Mouse (Mus musculus) forebrain, embryonic 14.5 days (tissue): ENCODE data around the gene Tmco3. TPM values are rescaled to one million over a fixed set of nuclear protein-coding genes. Genes with fewer than 3 reads are reported as not detected.
A peak's percentile ranks its signal among the peaks of the same experiment; 100 is the strongest.
"Not testable (repeated sequence)": the region's sequence is repeated elsewhere in the genome, so short reads cannot be mapped to it uniquely, and the experiment has no call there.

Experiments
- ATAC-seq: fragments of 200-750 bp; cut with Nextera tagmentation; 2 replicates; pipeline ENCODE4 v1.8.0; 2017; ENCODE audit warnings: mild to moderate bottlenecking, moderate library complexity
- DNase-seq: peaks from one replicate; pipeline ENCODE4 v3.0.0-alpha.2; 2015; ENCODE audit warnings: low spot score
- H3K27ac ChIP-seq: fragments of 300-500 bp; sonication (generic); 2 replicates; pipeline ENCODE4 v1.5.1; 2014; ENCODE audit warnings: low read depth, mild to moderate bottlenecking, control low read depth, low read length, moderate library complexity
- H3K27me3 ChIP-seq: fragments of 300-500 bp; sonication (generic); replicated peaks from 2 replicates; pipeline ENCODE4 v1.6.1; 2014; ENCODE audit warnings: low read length, control low read depth, mixed read lengths; ENCODE audit not compliant: control insufficient read depth, insufficient read depth
- H3K36me3 ChIP-seq: fragments of 300-500 bp; sonication (generic); 2 replicates; pipeline ENCODE4 v1.6.1; 2014; ENCODE audit warnings: low read length, control low read depth; ENCODE audit not compliant: control insufficient read depth, insufficient read depth
- H3K4me1 ChIP-seq: fragments of 300-500 bp; sonication (generic); 2 replicates; pipeline ENCODE4 v1.6.1; 2014; ENCODE audit warnings: antibody characterized with exemption, low read length, control low read depth; ENCODE audit not compliant: control insufficient read depth, insufficient read depth
- H3K4me2 ChIP-seq: fragments of 300-500 bp; sonication (generic); 2 replicates; pipeline ENCODE4 v1.6.1; 2014; ENCODE audit warnings: mild to moderate bottlenecking, control low read depth, low read length
- H3K4me3 ChIP-seq: fragments of 300-500 bp; sonication (generic); 2 replicates; pipeline ENCODE4 v1.5.1; 2014; ENCODE audit warnings: low read depth, low read length, control low read depth
- H3K9ac ChIP-seq: fragments of 300-500 bp; sonication (generic); 2 replicates; pipeline ENCODE4 v1.6.1; 2014; ENCODE audit warnings: mild to moderate bottlenecking, low read length, control low read depth, moderate library complexity
- H3K9me3 ChIP-seq: fragments of 300-500 bp; sonication (generic); replicated peaks from 2 replicates; pipeline ENCODE4 v1.6.1; 2016; ENCODE audit warnings: low read length, control low read depth, mixed read lengths; ENCODE audit not compliant: control insufficient read depth
- WGBS: fragments of 180-500 bp; shearing (Covaris S2); extraction: QIAGEN DNeasy Blood & Tissue Kit; methylation state at CpG from one replicate; pipeline ENCODE4 v1.1.7; 2014; 5-methylcytosine and 5-hydroxymethylcytosine counted together
- polyA plus RNA-seq: library from polyadenylated mRNA; unstranded; fragments of >200 nt; fragmentation: Nextera tagmentation; extraction: Ambion mirVana; gene quantifications from 2 replicates; pipeline ENCODE4 v1.2.1, GENCODE M21; 2014

Tmco3 gene
- polyA plus RNA-seq, 1 experiment from 2014 or later = 30.7 TPM

GRCm38 (mm10) chr8:13334671-13335070 lies 46.7 kb downstream of the Tmco3 start:
- Histone ChIP-seq H3K9me3 (no peaks in the 10 kb centered on the region), H3K4me1 (no peaks in the 10 kb centered on the region), H3K36me3 (no peaks in the 10 kb centered on the region), H3K9ac (no peak overlapping the region), H3K27me3 (no peaks in the 10 kb centered on the region), H3K4me2 (no peak overlapping the region), H3K27ac (no peak overlapping the region), H3K4me3 (no peak overlapping the region)
- 45% methylated on average over 1 of the region's 1 CpGs for WGBS
- DNase-seq = no peak
- no peak for ATAC-seq

GRCm38 (mm10) chr8:13337245-13337644 lies 49.3 kb downstream of the Tmco3 start:
- 95% methylated on average over 6 of the region's 6 CpGs for WGBS
- Histone ChIP-seq H3K4me1 (peaks cover 12% of the 10 kb centered on the region), H3K36me3 (peaks cover 23% of the 10 kb centered on the region)
- not testable (repeated sequence) for ATAC-seq, H3K4me2 ChIP-seq, H3K27me3 ChIP-seq, H3K9ac ChIP-seq, H3K9me3 ChIP-seq, H3K27ac ChIP-seq, DNase-seq, H3K4me3 ChIP-seq

- H3K4me2 ChIP-seq = peak overlapping the region; percentile 77
- H3K4me1 ChIP-seq = peaks cover 12% of the 10 kb centered on the region
- no peaks in the 10 kb centered on the region for H3K27me3 ChIP-seq
- WGBS = 81% methylated on average over 3 of the region's 3 CpGs
- no peak overlapping the region for H3K27ac ChIP-seq
- DNase-seq = no peak
- H3K9ac ChIP-seq = 0 out of 2 replicates have a peak overlapping the region, but pooled peaks have one; percentile 7
- ATAC-seq = 0 out of 2 replicates have a peak, but pooled peaks have one; percentile 1
- H3K36me3 ChIP-seq = peaks cover 28% of the 10 kb centered on the region
- H3K9me3 ChIP-seq = no peaks in the 10 kb centered on the region
- 0 out of 2 replicates have a peak overlapping the region, but pooled peaks have one; percentile 85 for H3K4me3 ChIP-seq
Observed at GRCm38 (mm10) chr8:13337678-13338077, 49.7 kb downstream of the Tmco3 start.

GRCm38 (mm10) chr8:13338255-13338860 lies 50.4 kb downstream of the Tmco3 start, which contains the start of gene Tfdp1:
Gene Tfdp1, plus strand, starts transcription at chr8:13338751.
- DNase-seq = peak; percentile 94
- Histone ChIP-seq H3K4me2 (peak within 1 kb of the TSS; percentile 77), H3K36me3 (peaks cover 34% of the 10 kb centered on the region), H3K4me3 (peak within 1 kb of the TSS; percentile 85), H3K4me1 (peaks cover 12% of the 10 kb centered on the region), H3K9ac (peak within 1 kb of the TSS; percentile 92), H3K9me3 (no peaks in the 10 kb centered on the region), H3K27me3 (no peaks in the 10 kb centered on the region), H3K27ac (peak within 1 kb of the TSS; percentile 65)
- peak; percentile 97 for ATAC-seq
- WGBS = under 1% methylated on average over 29 of the region's 72 CpGs

- Histone ChIP-seq H3K4me3 (peak overlapping the region; percentile 85), H3K4me2 (peak overlapping the region; percentile 77), H3K27me3 (no peaks in the 10 kb centered on the region), H3K27ac (peak overlapping the region; percentile 65), H3K9me3 (no peaks in the 10 kb centered on the region), H3K4me1 (peaks cover 12% of the 10 kb centered on the region), H3K36me3 (peaks cover 41% of the 10 kb centered on the region), H3K9ac (peak overlapping the region; percentile 92)
- 2% methylated on average over 36 of the region's 70 CpGs for WGBS
- DNase-seq (peak; percentile 9), ATAC-seq (peak; percentile 61)
Observed at GRCm38 (mm10) chr8:13338901-13339645, 51.1 kb downstream of the Tmco3 start.

GRCm38 (mm10) chr8:13339646-13339990 lies 51.6 kb downstream of the Tmco3 start:
- DNase-seq (peak; percentile 35), ATAC-seq (no peak)
- Histone ChIP-seq H3K27me3 (no peaks in the 10 kb centered on the region), H3K4me3 (peak overlapping the region; percentile 85), H3K9ac (peak overlapping the region; percentile 92), H3K36me3 (peaks cover 47% of the 10 kb centered on the region), H3K4me1 (peaks cover 12% of the 10 kb centered on the region), H3K4me2 (peak overlapping the region; percentile 77), H3K9me3 (no peaks in the 10 kb centered on the region), H3K27ac (no peak overlapping the region)
- 1% methylated on average over 11 of the region's 11 CpGs for WGBS

GRCm38 (mm10) chr8:13340650-13341049 lies 52.7 kb downstream of the Tmco3 start:
- H3K4me3 ChIP-seq = 0 out of 2 replicates have a peak overlapping the region, but pooled peaks have one; percentile 85
- H3K9me3 ChIP-seq = no peaks in the 10 kb centered on the region
- DNase-seq (no peak), ATAC-seq (no peak)
- no peak overlapping the region for H3K27ac ChIP-seq
- peaks cover 12% of the 10 kb centered on the region for H3K4me1 ChIP-seq
- 81% methylated on average over 8 of the region's 8 CpGs for WGBS
- H3K27me3 ChIP-seq = no peaks in the 10 kb centered on the region
- peak overlapping the region; percentile 77 for H3K4me2 ChIP-seq
- peaks cover 57% of the 10 kb centered on the region for H3K36me3 ChIP-seq
- peak overlapping the region; percentile 17; the same call in 1 of the 2 replicates for H3K9ac ChIP-seq

- H3K27me3 ChIP-seq = no peaks in the 10 kb centered on the region
- DNase-seq (no peak), ATAC-seq (no peak)
- H3K27ac ChIP-seq = no peak overlapping the region
- H3K4me3 ChIP-seq = no peak overlapping the region
- no peak overlapping the region for H3K4me2 ChIP-seq
- peaks cover 12% of the 10 kb centered on the region for H3K4me1 ChIP-seq
- peaks cover 73% of the 10 kb centered on the region for H3K36me3 ChIP-seq
- no peaks in the 10 kb centered on the region for H3K9me3 ChIP-seq
- 93% methylated on average over 2 of the region's 2 CpGs for WGBS
- H3K9ac ChIP-seq = no peak overlapping the region
Observed at GRCm38 (mm10) chr8:13342340-13342739, 54.4 kb downstream of the Tmco3 start.

- Histone ChIP-seq H3K4me1 (peaks cover 12% of the 10 kb centered on the region), H3K4me2 (no peak overlapping the region), H3K36me3 (peaks cover 81% of the 10 kb centered on the region), H3K9me3 (no peaks in the 10 kb centered on the region), H3K4me3 (no peak overlapping the region), H3K27me3 (no peaks in the 10 kb centered on the region), H3K27ac (no peak overlapping the region), H3K9ac (no peak overlapping the region)
- DNase-seq (no peak), ATAC-seq (no peak)
- WGBS = 95% methylated on average over 4 of the region's 4 CpGs
Observed at GRCm38 (mm10) chr8:13343134-13343533, 55.1 kb downstream of the Tmco3 start.
